Mouse (Mus musculus): ENCODE results near the gene Pbx2.

GRCm38 (mm10) chr17:34589681-34590101, 1.4 kb upstream of the Pbx2 start, which contains the start of gene Gpsm3:
- TF ChIP-seq CTCF (IDR thresholded peaks at IDR 0.05; ENCODE audit: insufficient read depth, low read depth, low read length) (no peak), POLR2A (IDR thresholded peaks at IDR 0.05; ENCODE audit: insufficient read depth, low read depth, low read length) (no peak)
